Mouse (Mus musculus): ENCODE data around the gene Thap7. TPM values are rescaled to one million over a fixed set of nuclear protein-coding genes. Genes with fewer than 3 reads are reported as not detected.

Thap7 gene
- polyA plus RNA-seq (2015; fragmentation: Nextera tagmentation; extraction: Ambion mirVana) = 61.7 and 65.0 TPM in 2 replicates

- peak within 1 kb of the TSS; percentile 98 for H3K27ac ChIP-seq
- H3K27me3 ChIP-seq = no peaks in the 10 kb centered on the region
- peaks cover 28% of the 10 kb centered on the region for H3K4me1 ChIP-seq (replicated peaks)
- no peaks in the 10 kb centered on the region for H3K9me3 ChIP-seq
- under 1% methylated on average over 67 of the region's 67 CpGs for WGBS
- peak; percentile 97 for ATAC-seq
- peak within 1 kb of the TSS; percentile 63 for H3K4me3 ChIP-seq (replicated peaks)
- peak within 1 kb of the TSS; percentile 84 for H3K9ac ChIP-seq (replicated peaks)
- H3K36me3 ChIP-seq = peaks cover 33% of the 10 kb centered on the region
- peak within 1 kb of the TSS; percentile 91 for H3K4me2 ChIP-seq (replicated peaks)
Observed at GRCm38 (mm10) chr16:17530640-17531288, at the start of gene Thap7. Gene Thap7 (minus strand): TSS chr16:17531136.

- no peak for ATAC-seq
- H3K27ac ChIP-seq = no peak overlapping the region
Observed at GRCm38 (mm10) chr16:17576825-17577215, 45.9 kb upstream of the Thap7 start.

GRCm38 (mm10) chr16:17575870-17576824, 45.2 kb upstream of the Thap7 start:
- Histone ChIP-seq H3K9ac (replicated peaks) (peak overlapping the region; percentile 79), H3K4me1 (replicated peaks) (peaks cover 16% of the 10 kb centered on the region), H3K27me3 (peaks cover 45% of the 10 kb centered on the region), H3K4me2 (replicated peaks) (peak overlapping the region; percentile 66), H3K27ac (no peak overlapping the region), H3K9me3 (no peaks in the 10 kb centered on the region), H3K4me3 (replicated peaks) (peak overlapping the region; percentile 50), H3K36me3 (no peaks in the 10 kb centered on the region)
- 15% methylated on average over 45 of the region's 45 CpGs for WGBS
- ATAC-seq = peak; percentile 89

More at GRCm38 (mm10) chr16:17576825-17577215, 45.9 kb upstream of the Thap7 start:
- Histone ChIP-seq H3K9ac (replicated peaks) (peak overlapping the region; percentile 79), H3K4me1 (replicated peaks) (peaks cover 16% of the 10 kb centered on the region), H3K4me2 (replicated peaks) (peak overlapping the region; percentile 66), H3K36me3 (no peaks in the 10 kb centered on the region), H3K27me3 (peaks cover 45% of the 10 kb centered on the region), H3K9me3 (no peaks in the 10 kb centered on the region), H3K4me3 (replicated peaks) (peak overlapping the region; percentile 50)
- 16% methylated on average over 8 of the region's 8 CpGs for WGBS

GRCm38 (mm10) chr16:17566186-17566585, 35.2 kb upstream of the Thap7 start:
- H3K4me3 ChIP-seq (replicated peaks) = no peak overlapping the region
- H3K36me3 ChIP-seq = no peaks in the 10 kb centered on the region
- WGBS = 31% methylated on average over 4 of the region's 4 CpGs
- H3K27me3 ChIP-seq = peaks cover 21% of the 10 kb centered on the region
- no peak for ATAC-seq
- H3K27ac ChIP-seq = no peak overlapping the region
- no peaks in the 10 kb centered on the region for H3K9me3 ChIP-seq
- no peak overlapping the region for H3K4me2 ChIP-seq (replicated peaks)
- no peak overlapping the region for H3K9ac ChIP-seq (replicated peaks)
- peaks cover 13% of the 10 kb centered on the region for H3K4me1 ChIP-seq (replicated peaks)

- H3K4me3 ChIP-seq (replicated peaks) = no peak overlapping the region
- H3K36me3 ChIP-seq = no peaks in the 10 kb centered on the region
- no peak overlapping the region for H3K9ac ChIP-seq (replicated peaks)
- H3K27me3 ChIP-seq = peaks cover 33% of the 10 kb centered on the region
- no peaks in the 10 kb centered on the region for H3K9me3 ChIP-seq
- no peak overlapping the region for H3K4me2 ChIP-seq (replicated peaks)
- WGBS = 71% methylated on average over 3 of the region's 3 CpGs
- H3K27ac ChIP-seq = no peak overlapping the region
- no peak for ATAC-seq
- peaks cover 21% of the 10 kb centered on the region for H3K4me1 ChIP-seq (replicated peaks)
Observed at GRCm38 (mm10) chr16:17564771-17565170, 33.8 kb upstream of the Thap7 start.

GRCm38 (mm10) chr16:17564221-17564620, 33.3 kb upstream of the Thap7 start:
- Histone ChIP-seq H3K9me3 (no peaks in the 10 kb centered on the region), H3K9ac (replicated peaks) (no peak overlapping the region), H3K36me3 (no peaks in the 10 kb centered on the region), H3K27me3 (peaks cover 34% of the 10 kb centered on the region), H3K27ac (no peak overlapping the region), H3K4me2 (replicated peaks) (no peak overlapping the region), H3K4me3 (replicated peaks) (no peak overlapping the region), H3K4me1 (replicated peaks) (peaks cover 23% of the 10 kb centered on the region)
- ATAC-seq = no peak
- 84% methylated on average over 2 of the region's 2 CpGs for WGBS

GRCm38 (mm10) chr16:17563580-17563979, 32.6 kb upstream of the Thap7 start:
- no peak overlapping the region for H3K4me3 ChIP-seq (replicated peaks)
- H3K27me3 ChIP-seq = peaks cover 34% of the 10 kb centered on the region
- no peak for ATAC-seq
- H3K27ac ChIP-seq = no peak overlapping the region
- H3K4me2 ChIP-seq (replicated peaks) = no peak overlapping the region
- no peak overlapping the region for H3K9ac ChIP-seq (replicated peaks)
- H3K36me3 ChIP-seq = no peaks in the 10 kb centered on the region
- 42% methylated on average over 1 of the region's 1 CpGs for WGBS
- H3K4me1 ChIP-seq (replicated peaks) = peaks cover 30% of the 10 kb centered on the region
- no peaks in the 10 kb centered on the region for H3K9me3 ChIP-seq

GRCm38 (mm10) chr16:17561751-17562208, 30.8 kb upstream of the Thap7 start, which contains the start of gene P2rx6:
Gene P2rx6 (plus strand): TSS chr16:17561885.
- peak; percentile 53 for ATAC-seq
- no peaks in the 10 kb centered on the region for H3K9me3 ChIP-seq
- H3K9ac ChIP-seq (replicated peaks) = peak within 1 kb of the TSS; percentile 30; the same call in 1 of the 2 replicates
- peaks cover 36% of the 10 kb centered on the region for H3K4me1 ChIP-seq (replicated peaks)
- peaks cover 34% of the 10 kb centered on the region for H3K27me3 ChIP-seq
- no peak within 1 kb of the TSS for H3K27ac ChIP-seq
- H3K4me3 ChIP-seq (replicated peaks) = peak within 1 kb of the TSS; percentile 13
- 3% methylated on average over 10 of the region's 10 CpGs for WGBS
- no peaks in the 10 kb centered on the region for H3K36me3 ChIP-seq
- peak within 1 kb of the TSS; percentile 47 for H3K4me2 ChIP-seq (replicated peaks)

- H3K27me3 ChIP-seq = peaks cover 34% of the 10 kb centered on the region
- peak within 1 kb of the TSS; percentile 30; the same call in 1 of the 2 replicates for H3K9ac ChIP-seq (replicated peaks)
- no peaks in the 10 kb centered on the region for H3K9me3 ChIP-seq
- peaks cover 36% of the 10 kb centered on the region for H3K4me1 ChIP-seq (replicated peaks)
- H3K4me3 ChIP-seq (replicated peaks) = peak within 1 kb of the TSS; percentile 13
- no peaks in the 10 kb centered on the region for H3K36me3 ChIP-seq
- peak; percentile 66 for ATAC-seq
- peak within 1 kb of the TSS; percentile 47 for H3K4me2 ChIP-seq (replicated peaks)
- WGBS = under 1% methylated on average over 22 of the region's 22 CpGs
- no peak within 1 kb of the TSS for H3K27ac ChIP-seq
Observed at GRCm38 (mm10) chr16:17561128-17561750, 30.3 kb upstream of the Thap7 start, which contains the start of gene Lrrc74b. Gene Lrrc74b (minus strand): TSS chr16:17561247.

GRCm38 (mm10) chr16:17559396-17560027, 28.6 kb upstream of the Thap7 start:
- ATAC-seq = no peak
- Histone ChIP-seq H3K9ac (replicated peaks) (no peak overlapping the region), H3K4me3 (replicated peaks) (no peak overlapping the region), H3K27ac (no peak overlapping the region), H3K9me3 (no peaks in the 10 kb centered on the region), H3K4me1 (replicated peaks) (peaks cover 47% of the 10 kb centered on the region), H3K36me3 (no peaks in the 10 kb centered on the region), H3K4me2 (replicated peaks) (peak overlapping the region; percentile 26; the same call in 1 of the 2 replicates), H3K27me3 (peaks cover 29% of the 10 kb centered on the region)
- 66% methylated on average over 9 of the region's 9 CpGs for WGBS

GRCm38 (mm10) chr16:17558811-17559210, 27.9 kb upstream of the Thap7 start:
- Histone ChIP-seq H3K27me3 (peaks cover 29% of the 10 kb centered on the region), H3K27ac (no peak overlapping the region), H3K4me1 (replicated peaks) (peaks cover 54% of the 10 kb centered on the region), H3K9me3 (no peaks in the 10 kb centered on the region), H3K9ac (replicated peaks) (peak overlapping the region; percentile 24; the same call in 1 of the 2 replicates), H3K36me3 (no peaks in the 10 kb centered on the region), H3K4me3 (replicated peaks) (no peak overlapping the region), H3K4me2 (replicated peaks) (peak overlapping the region; percentile 26)
- WGBS = 0% methylated on average over 5 of the region's 5 CpGs
- ATAC-seq = no peak; the same call in 1 of the 2 replicates
